Mouse (Mus musculus): ENCODE results near the gene Kif2c. TPM values are rescaled to one million over a fixed set of nuclear protein-coding genes. Genes with fewer than 3 reads are reported as not detected.

Kif2c gene
- total and polyA plus RNA-seq, 3 experiments: 33.9 to 40.3 (median 34.0) TPM

GRCm38 (mm10) chr4:117136034-117136433, 46.4 kb downstream of the Kif2c start:
- Histone ChIP-seq H3K9ac (ENCODE audit: insufficient read depth, low read depth) (peak overlapping the region; percentile 5), H3K9me3 (replicated peaks; ENCODE audit: low read length) (no peaks in the 10 kb centered on the region), H3K27me3 (replicated peaks) (no peaks in the 10 kb centered on the region), H3K36me3 (replicated peaks in 1 of 2; ENCODE audit: control insufficient read depth in 1 of 2, insufficient read depth in 1 of 2, low read length in 1 of 2) (peaks cover 7 to 15% of the 10 kb centered on the region in 2 experiments), H3K4me1 (ENCODE audit: control insufficient read depth in 1 of 2, insufficient read depth in 2 of 2) (peaks cover 23 to 60% of the 10 kb centered on the region in 2 experiments), H3K4me2 (ENCODE audit: insufficient read depth, low read depth, poor library complexity, severe bottlenecking) (peak overlapping the region; percentile 29), H3K79me2 (replicated peaks; ENCODE audit: control insufficient read depth, extremely low read depth, insufficient read depth, poor library complexity, severe bottlenecking) (peaks cover 20% of the 10 kb centered on the region), H3K4me3 (replicated peaks in 1 of 3; ENCODE audit: low read depth in 2 of 3, low read length in 2 of 3, poor library complexity in 1 of 3) (peak overlapping the region in 1 of 3 experiments; percentile 19), H3K27ac (ENCODE audit: insufficient read depth, low read depth) (peak overlapping the region; percentile 52)
- no peak for DNase-seq (ENCODE audit: extremely low read depth)
- dilution Hi-C loops (cut with MboI; ENCODE audit: extremely low pct_ligation_motif_present, extremely low pct_unique_long_range_greater_than_20kb, low sequenced_read_pairs) (no loop called here), in situ Hi-C loops (cut with MboI; ENCODE audit: low pct_ligation_motif_present, low pct_unique_long_range_greater_than_20kb, low sequenced_read_pairs) (loop anchor here (5.0 kb wide), 2 partner anchors 34 to 314 kb away; partner anchors contain the start of gene Hpdl)
- TF ChIP-seq MAFK (IDR thresholded peaks at IDR 0.05; ENCODE audit: insufficient replicate concordance, low read length): peak; percentile 83
- TF ChIP-seq SIN3A (IDR thresholded peaks at IDR 0.05; ENCODE audit: low read length): 0 out of 2 replicates have a peak, but pooled peaks have one; percentile 27
- 0 out of 2 replicates have a peak, but pooled peaks have one; percentile 49 for TF ChIP-seq TBP (conservative IDR thresholded peaks at IDR 0.05; ENCODE audit: low read depth, low read length)
- TF ChIP-seq POLR2A (IDR thresholded peaks at IDR 0.05; ENCODE audit: low read depth, low read length): peak; percentile 78
- TF ChIP-seq CHD2 (IDR thresholded peaks at IDR 0.05; ENCODE audit: low read length): no peak
- TF ChIP-seq GABPA (IDR thresholded peaks at IDR 0.05; ENCODE audit: insufficient replicate concordance, low read depth, low read length): no peak
- TF ChIP-seq TCF12 (IDR thresholded peaks at IDR 0.05; ENCODE audit: low read depth, low read length): peak; percentile 64; the same call in 1 of the 2 replicates

- no peaks in the 10 kb centered on the region for H3K27me3 ChIP-seq (replicated peaks)
- peaks cover 20 to 29% of the 10 kb centered on the region in 2 experiments for H3K36me3 ChIP-seq (replicated peaks in 1 of 2; ENCODE audit: control insufficient read depth in 1 of 2, insufficient read depth in 1 of 2, low read length in 1 of 2)
- in situ Hi-C loops (cut with MboI; ENCODE audit: low pct_ligation_motif_present, low pct_unique_long_range_greater_than_20kb, low sequenced_read_pairs) (loop anchor here (5.0 kb wide), 1 partner anchor 132 kb away; no protein-coding TSS in a partner anchor), dilution Hi-C loops (cut with MboI; ENCODE audit: extremely low pct_ligation_motif_present, extremely low pct_unique_long_range_greater_than_20kb, low sequenced_read_pairs) (no loop called here)
- no peak overlapping the region for H3K9ac ChIP-seq (ENCODE audit: insufficient read depth, low read depth)
- TF ChIP-seq RAD21 (IDR thresholded peaks at IDR 0.05; ENCODE audit: low read depth, low read length) (no peak), SIN3A (IDR thresholded peaks at IDR 0.05; ENCODE audit: low read length) (no peak), IRF4 (IDR thresholded peaks at IDR 0.05; ENCODE audit: low read depth, low read length) (no peak), E2F4 (IDR thresholded peaks at IDR 0.05; ENCODE audit: insufficient replicate concordance, low read depth, low read length) (no peak), ELF1 (IDR thresholded peaks at IDR 0.05; ENCODE audit: low read depth, low read length) (no peak), UBTF (IDR thresholded peaks at IDR 0.05; ENCODE audit: low read depth, low read length) (no peak), GABPA (IDR thresholded peaks at IDR 0.05; ENCODE audit: insufficient replicate concordance, low read depth, low read length) (no peak), HCFC1 (IDR thresholded peaks at IDR 0.05; ENCODE audit: low read depth, low read length) (no peak), ZMIZ1 (IDR thresholded peaks at IDR 0.05; ENCODE audit: low read depth, low read length) (no peak), POLR2AphosphoS2 (IDR thresholded peaks at IDR 0.05; ENCODE audit: low read depth, low read length) (no peak), KAT2A (IDR thresholded peaks at IDR 0.05; ENCODE audit: insufficient replicate concordance, low read length) (no peak), ZKSCAN1 (IDR thresholded peaks at IDR 0.05; ENCODE audit: borderline replicate concordance, low read depth, low read length) (no peak), TCF12 (IDR thresholded peaks at IDR 0.05; ENCODE audit: low read depth, low read length) (no peak), ZC3H11A (IDR thresholded peaks at IDR 0.05; ENCODE audit: low read depth, low read length) (no peak)
- no peak overlapping the region for H3K4me3 ChIP-seq (replicated peaks in 1 of 3; ENCODE audit: low read depth in 2 of 3, low read length in 2 of 3, poor library complexity in 1 of 3)
- no peak for DNase-seq (ENCODE audit: extremely low read depth)
- peak overlapping the region; percentile 68; the same call in 1 of the 2 replicates for H3K4me2 ChIP-seq (ENCODE audit: insufficient read depth, low read depth, poor library complexity, severe bottlenecking)
- no peaks in the 10 kb centered on the region for H3K9me3 ChIP-seq (replicated peaks; ENCODE audit: low read length)
- peaks cover 23 to 64% of the 10 kb centered on the region in 2 experiments for H3K4me1 ChIP-seq (ENCODE audit: control insufficient read depth in 1 of 2, insufficient read depth in 2 of 2)
- H3K27ac ChIP-seq (ENCODE audit: insufficient read depth, low read depth): 0 out of 2 replicates have a peak overlapping the region, but pooled peaks have one; percentile 9
- peaks cover 20% of the 10 kb centered on the region for H3K79me2 ChIP-seq (replicated peaks; ENCODE audit: control insufficient read depth, extremely low read depth, insufficient read depth, poor library complexity, severe bottlenecking)
Measured at GRCm38 (mm10) chr4:117134601-117134995, 47.8 kb downstream of the Kif2c start.

Data from CH12.LX (cell line).